Mouse (Mus musculus): ENCODE measurements at regions not wholly inside any gene's neighbourhood (a gene's known extent, or its start where the extent isn't known, plus 50 kb on each side); places are given as distances from the start of the nearest gene placed in this dataset.

GRCm38 (mm10) chr12:77780885-77781698 is 412.9 kb upstream of the Gm6657 start:
- no peak for TF ChIP-seq MAFK (IDR thresholded peaks at IDR 0.05; ENCODE audit: insufficient read depth, low read depth, low read length)
- 0 out of 2 replicates have a peak, but pooled peaks have one; percentile 65 for TF ChIP-seq ZNF384 (IDR thresholded peaks at IDR 0.05; ENCODE audit: low read depth, low read length)
- TF ChIP-seq HCFC1 (IDR thresholded peaks at IDR 0.05; ENCODE audit: borderline replicate concordance, insufficient read depth, low read length) = no peak
- peak; percentile 58; the same call in 1 of the 2 replicates for TF ChIP-seq ZC3H11A (IDR thresholded peaks at IDR 0.05; ENCODE audit: borderline replicate concordance, low read depth, low read length)
